Mouse (Mus musculus): ENCODE measurements around the gene Ctsa.
"Not testable (repeated sequence)": the region's sequence is repeated elsewhere in the genome, so short reads cannot be mapped to it uniquely, and the experiment has no call there.

Ctsa gene

DNA sequence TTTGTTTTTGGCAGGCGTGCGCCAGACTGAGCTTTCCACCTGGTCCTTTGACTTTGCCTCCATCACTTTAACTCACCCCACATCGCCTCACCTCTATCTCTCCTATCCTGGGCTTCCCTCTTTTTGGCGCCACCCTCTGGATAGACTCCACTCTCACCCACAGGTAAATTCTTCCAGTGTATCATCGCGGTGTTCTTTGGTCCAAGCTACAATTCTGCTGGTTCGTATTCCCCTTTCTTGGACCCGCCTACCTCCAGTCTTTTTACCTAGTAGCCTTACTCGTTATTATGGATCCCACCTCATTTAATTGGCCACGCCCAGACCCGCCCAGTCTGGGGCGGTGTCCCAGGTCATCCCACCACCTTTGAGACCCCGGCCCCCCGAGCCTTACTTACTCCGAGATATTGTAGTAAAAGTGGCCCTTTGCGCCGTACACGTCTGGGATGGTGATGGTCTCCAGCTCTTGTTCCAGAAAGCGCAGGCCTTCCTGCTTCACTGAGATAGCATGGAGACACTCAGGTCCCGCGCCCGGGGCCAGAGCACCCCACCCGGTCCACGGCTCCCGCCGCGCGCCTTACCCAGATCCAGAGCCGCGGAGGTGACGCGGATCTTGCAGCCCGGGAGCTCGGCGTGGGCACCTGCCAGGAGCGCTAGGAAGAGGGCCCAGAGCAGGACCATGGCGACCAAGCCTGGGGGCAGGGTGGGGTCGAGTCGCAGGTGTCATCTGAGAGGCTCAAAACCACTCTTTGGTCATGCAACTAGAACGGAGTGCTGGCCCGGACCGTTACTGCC lies 23.8 kb downstream of the Ctsa start:
- DNase-seq, result peak; percentile 34

DNA sequence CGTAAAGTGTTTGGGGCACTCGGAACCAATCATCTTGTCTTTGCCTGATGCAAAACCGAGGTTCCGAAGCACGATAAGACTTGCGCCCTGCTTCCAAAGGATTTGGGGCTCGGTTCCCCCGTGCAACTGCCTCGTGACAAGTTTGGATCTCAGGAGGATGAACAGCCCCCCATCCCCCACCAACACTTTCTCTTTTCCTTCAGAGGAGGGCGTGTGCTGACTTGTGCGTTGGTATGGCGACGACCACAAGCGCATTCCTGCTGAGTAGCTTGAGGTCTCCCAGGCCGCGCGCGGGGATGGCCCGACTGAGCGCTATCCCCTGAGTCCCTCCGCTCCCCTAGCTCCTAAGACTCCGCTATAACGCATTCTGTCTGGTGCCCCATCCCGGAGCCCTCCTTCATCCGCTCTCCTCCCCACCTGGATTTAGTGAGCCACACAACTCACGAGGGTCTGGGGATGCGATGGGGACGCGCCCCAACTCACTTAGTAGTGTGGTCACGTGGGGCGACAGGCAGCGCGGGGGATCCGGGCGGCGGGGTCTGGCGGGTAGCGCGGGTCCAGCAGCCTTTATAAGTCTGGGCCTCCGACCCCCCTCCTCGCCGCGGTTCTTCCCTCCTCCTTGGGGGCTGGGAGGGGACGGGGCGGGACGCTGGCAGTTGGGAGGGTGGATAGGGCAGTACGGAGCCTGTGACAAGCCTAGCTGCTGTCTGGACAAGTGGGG lies 24.6 kb downstream of the Ctsa start, which contains the start of gene Pltp:
Gene Pltp, minus strand, starts transcription at position 611 of the 721 bp plus-strand sequence.
- DNase-seq, result peak; percentile 84

- DNase-seq, result peak; percentile 62
Measured at GRCm38 (mm10) chr2:164857842-164858553, 25.3 kb downstream of the Ctsa start.

DNA sequence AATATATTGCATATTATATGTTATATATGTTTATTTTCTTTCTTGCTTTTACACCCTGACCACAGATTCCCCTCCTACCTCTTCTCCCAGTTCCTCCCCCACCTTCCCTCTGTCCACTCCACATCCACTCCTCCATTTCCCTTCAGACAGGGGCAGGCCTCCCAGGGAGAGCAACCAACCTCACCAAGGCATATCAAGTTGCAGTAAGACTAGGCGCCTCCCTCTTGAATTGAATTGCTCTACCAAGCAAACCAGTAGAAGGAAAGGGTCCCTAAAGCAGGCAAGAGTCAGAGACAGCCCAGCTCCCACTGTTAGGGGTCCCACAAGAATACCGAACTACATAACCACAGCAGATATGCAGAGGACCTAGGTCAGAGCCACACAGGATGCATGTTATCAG lies 26.5 kb downstream of the Ctsa start:
- peak; percentile 35 for DNase-seq

DNA sequence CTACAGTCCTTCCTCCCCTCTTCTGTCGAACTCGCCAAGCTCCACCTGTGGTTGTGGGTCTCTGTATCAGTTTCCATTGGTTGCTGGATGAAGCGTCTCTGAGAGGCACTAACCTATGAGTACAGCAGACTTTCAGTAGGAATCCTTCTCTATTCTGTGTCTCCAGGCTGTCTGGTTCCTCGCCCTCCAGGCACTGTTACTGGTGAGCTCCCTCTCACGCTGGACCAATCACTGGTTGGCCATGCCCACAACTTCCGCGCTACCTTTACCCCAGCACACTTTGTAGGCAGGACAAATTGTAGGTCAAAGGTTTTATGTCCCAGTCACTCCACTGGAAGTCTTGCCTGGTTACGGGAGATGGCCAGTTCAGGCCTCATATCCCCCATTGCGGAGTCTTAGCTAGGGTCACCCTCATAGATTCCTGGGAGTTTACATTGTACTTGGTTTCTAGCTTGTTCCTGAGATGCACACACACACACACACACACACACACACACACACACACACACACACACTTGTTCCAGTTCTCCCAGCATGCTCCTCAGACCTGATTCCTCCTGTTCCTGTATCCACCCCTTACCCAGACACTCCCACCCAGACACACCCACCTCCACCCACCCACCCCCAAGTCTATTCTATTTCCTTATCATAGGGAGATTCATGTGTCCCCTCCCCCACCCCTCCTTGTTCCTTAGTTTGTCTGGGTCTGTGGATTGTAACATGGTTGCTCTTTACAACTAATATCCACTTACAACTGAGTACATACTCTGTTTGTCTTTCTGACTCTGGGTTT lies 27.2 kb downstream of the Ctsa start:
- no peak for DNase-seq

- no peak for DNase-seq
Measured at GRCm38 (mm10) chr2:164861094-164861493, 28.4 kb downstream of the Ctsa start.

GRCm38 (mm10) chr2:164862179-164862861 lies 29.6 kb downstream of the Ctsa start:
- peak; percentile 73 for DNase-seq

DNA sequence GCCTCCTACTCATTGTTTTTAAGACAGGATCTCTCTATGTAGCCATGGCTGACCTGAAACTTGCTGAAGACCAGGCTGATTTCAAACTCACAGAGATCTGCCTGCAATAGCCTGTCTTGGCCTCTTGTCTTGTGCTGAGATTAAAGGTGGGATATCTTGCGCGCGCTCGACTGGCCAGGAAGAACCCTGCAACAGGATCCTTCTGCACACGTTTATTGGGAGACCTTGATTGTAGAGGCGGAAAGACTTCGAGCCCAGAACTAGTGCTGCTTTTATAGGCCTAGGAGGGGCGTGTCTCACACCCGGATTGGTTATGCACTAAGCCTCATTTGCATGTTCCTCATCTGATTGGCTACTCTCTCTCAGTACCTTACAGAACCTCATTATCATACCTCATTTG lies 30.7 kb downstream of the Ctsa start:
- not testable (repeated sequence) for DNase-seq

DNA sequence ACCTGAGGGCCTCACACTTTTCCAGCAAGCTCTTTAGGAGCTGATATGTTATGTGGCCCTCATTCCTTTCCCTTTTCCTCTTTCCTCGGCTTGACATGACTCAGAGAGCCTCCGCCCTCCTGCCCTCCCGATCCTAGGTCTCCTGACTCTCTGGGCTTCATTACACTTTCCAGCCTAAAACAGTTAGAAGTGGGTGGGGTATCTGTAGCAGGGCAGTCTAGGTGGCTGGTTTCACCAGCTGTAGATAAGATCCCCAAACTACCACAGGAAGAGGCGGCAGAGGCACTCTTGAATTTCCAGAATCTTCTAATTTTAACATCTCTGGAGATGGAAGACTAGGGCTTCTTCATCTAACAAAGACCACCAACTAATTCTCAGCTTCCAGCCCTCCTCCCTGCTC lies 31.9 kb downstream of the Ctsa start:
- no peak for DNase-seq

DNA sequence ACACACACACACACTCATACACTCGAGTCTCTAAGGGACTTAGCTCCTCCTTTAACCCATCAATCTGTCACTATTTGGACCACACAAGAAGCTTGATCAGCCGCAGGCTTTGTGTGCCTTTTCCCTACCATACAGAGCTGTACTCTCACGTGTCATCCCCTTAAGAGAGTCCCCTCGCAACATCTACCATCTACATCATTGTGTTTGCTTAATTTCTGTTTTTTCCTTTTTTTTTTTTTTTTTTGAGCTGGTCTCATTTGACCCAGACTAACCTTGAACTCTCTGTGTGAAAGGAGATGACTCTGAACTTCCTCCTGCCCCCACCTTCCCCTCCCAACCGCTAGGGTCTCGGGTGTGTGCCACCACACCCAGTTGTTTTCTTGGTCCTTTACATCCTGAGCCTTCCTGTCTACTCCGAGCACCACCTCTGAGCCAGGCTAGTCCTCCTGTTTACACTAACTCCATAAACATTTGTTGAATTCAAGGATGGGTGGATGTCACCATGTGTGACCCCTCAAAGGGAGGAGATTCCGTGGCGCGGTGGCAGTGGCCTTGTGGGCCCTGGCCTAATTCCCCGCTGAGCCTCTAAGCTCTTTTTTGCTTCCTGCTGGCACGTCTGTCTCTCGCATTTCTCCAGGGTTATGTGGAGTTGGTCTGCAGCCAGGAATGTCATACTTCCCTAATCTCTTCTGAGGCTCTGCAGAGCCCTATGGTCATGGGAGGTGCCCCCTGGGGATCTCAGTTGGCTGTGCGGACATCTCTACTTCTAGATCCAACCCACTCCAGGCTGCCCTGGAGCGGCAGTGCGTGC lies 34.3 kb downstream of the Ctsa start:
- peak; percentile 33 for DNase-seq

DNA sequence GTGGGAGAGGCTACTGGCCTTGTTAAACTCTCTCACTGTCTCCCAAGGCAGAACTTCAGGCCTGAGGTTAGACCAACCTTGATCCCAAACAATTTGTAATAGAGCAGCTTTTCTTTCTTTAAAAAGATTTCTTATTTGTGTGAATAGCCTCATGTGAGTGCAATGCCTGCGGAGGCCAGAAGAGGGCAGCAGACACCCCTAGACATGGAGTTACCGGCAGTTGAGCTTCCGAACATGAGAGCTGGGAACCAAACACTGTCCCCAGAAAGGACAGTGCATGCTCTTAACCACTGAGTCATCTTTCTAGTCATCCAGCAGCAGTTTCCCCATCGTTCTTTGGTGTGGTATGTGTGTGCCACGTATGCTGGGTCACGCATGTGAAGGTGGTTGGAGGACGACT lies 34.9 kb downstream of the Ctsa start:
- no peak for DNase-seq

DNA sequence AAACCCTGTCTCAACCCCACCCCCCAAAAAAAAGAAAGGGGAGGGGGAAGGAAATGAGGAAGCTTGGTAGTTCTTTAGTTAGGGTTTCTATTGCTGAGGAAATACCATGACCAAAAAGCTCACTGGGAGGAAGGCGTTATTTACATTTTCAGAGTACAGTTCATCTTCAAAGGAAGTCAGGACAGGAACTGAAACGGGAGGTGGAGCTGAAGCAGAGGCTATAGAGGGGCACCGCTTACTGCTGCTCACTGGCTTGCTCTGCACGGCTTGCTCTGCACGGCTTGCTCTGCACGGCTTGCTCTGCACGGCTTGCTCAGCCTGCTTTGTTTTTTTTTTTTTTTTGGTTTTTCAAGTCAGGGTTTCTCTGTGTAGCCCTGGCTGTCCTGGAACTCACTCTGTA lies 35.8 kb downstream of the Ctsa start:
- no peak for DNase-seq

GRCm38 (mm10) chr2:164871602-164872303 lies 39.1 kb downstream of the Ctsa start:
- no peak for DNase-seq

- DNase-seq, result no peak
Measured at GRCm38 (mm10) chr2:164873621-164874020, 40.9 kb downstream of the Ctsa start.

- DNase-seq, result peak; percentile 45
Measured at GRCm38 (mm10) chr2:164874239-164874769, 41.6 kb downstream of the Ctsa start.

DNA sequence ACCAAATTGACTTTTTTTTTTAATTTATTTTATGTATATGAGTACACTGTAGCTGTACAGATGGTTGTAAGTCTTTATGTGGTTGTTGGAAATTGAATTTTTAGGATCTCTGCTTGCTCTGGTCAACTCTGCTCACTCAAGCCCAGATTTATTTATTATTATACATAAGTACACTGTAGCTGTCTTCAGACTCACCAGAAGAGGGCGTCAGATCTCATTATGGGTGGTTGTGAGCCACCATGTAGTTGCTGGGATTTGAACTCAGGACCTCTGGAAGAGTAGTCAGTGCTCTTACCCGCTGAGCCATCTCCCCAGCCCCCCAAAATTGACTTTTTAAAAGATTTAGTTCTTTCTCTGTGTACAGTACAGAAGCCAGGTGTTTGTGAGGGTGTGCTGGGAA lies 43.0 kb downstream of the Ctsa start:
- DNase-seq, result not testable (repeated sequence)

DNA sequence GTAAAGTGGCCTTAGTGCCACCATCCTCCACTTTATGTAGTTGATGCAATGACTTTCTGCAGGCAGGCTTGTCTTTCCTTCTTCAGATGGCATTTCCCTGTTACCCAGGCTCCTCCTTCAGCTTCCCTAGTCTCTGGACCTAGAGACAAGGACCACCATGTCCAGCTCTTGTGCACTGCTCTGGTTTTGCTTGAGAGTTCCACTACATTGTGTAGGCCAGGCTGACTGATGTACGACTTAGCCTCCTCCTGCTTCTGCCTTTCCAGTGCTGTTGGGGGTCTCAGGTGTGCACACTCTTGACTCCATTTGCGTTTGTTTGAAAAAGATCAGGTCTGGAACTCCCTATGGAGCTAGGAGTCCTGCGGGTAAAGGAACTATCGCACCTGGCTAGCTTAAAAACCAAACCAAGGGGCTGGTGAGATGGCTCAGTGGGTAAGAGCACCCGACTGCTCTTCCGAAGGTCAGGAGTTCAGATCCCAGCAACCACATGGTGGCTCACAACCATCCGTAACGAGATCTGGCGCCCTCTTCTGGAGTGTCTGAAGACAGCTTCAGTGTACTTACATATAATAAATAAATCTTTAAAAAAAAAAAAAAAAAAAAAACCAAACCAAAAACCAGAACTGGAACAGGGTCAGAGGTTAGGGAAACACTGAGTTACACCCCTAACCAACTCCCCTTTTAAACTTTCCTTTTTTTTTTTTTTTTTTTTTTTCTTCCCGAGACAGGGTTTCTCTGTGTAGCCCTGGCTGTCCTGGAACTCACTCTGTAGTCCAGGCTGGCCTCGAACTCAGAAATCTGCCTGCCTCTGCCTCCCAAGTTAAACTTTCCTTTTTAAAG lies 44.9 kb downstream of the Ctsa start:
- not testable (repeated sequence) for DNase-seq

GRCm38 (mm10) chr2:164878509-164879227 lies 46.0 kb downstream of the Ctsa start:
- peak; percentile 74 for DNase-seq

DNA sequence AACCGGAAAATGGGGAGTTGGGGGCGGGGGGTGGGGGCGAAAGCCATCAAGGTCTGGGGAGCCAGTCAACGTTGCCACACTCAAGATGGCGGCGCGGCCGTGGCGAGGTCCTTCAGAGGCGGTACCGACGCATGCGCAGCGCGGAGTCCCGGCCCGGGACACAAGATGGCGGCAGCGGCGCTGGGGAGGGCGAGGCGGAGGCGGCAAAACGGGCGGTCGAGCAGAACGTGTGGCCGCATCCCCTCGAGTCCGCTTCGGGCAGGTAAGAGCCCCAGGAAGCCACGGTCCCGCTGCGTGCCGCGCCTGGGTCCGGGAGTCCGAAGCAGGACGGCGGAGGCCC lies 46.5 kb downstream of the Ctsa start, which contains the start of gene Pcif1:
Gene Pcif1, plus strand, starts transcription at position 77 of the 340 bp plus-strand sequence.
- DNase-seq, result peak; percentile 94
